Mouse (Mus musculus) adrenal gland, adult (tissue): ENCODE results near the gene Cabcoco1.

Experiments
- DNase-seq, 2 experiments: peaks; one replicate each; pipeline ENCODE4 v3.0.0; 2022 to 2023; ENCODE audit warnings: low spot score in 1 of 2; ENCODE audit not compliant: inconsistent age in 2 of 2

The Cabcoco1 gene

GRCm38 (mm10) chr10:68441931-68442662 lies 99.6 kb downstream of the Cabcoco1 start:
- DNase-seq = no peak

- DNase-seq = no peak
Observed at GRCm38 (mm10) chr10:68440515-68440914, 101.2 kb downstream of the Cabcoco1 start.

GRCm38 (mm10) chr10:68435754-68436153 lies 105.9 kb downstream of the Cabcoco1 start:
- no peak for DNase-seq

GRCm38 (mm10) chr10:68435001-68435560 lies 106.6 kb downstream of the Cabcoco1 start:
- DNase-seq = no peak

- DNase-seq = no peak
Observed at GRCm38 (mm10) chr10:68434045-68434639, 107.6 kb downstream of the Cabcoco1 start.

GRCm38 (mm10) chr10:68431346-68431745 lies 110.3 kb downstream of the Cabcoco1 start:
- no peak for DNase-seq

- DNase-seq = no peak
Observed at GRCm38 (mm10) chr10:68430929-68431328, 110.8 kb downstream of the Cabcoco1 start.

- no peak for DNase-seq
Observed at GRCm38 (mm10) chr10:68420393-68420920, 121.2 kb downstream of the Cabcoco1 start.

GRCm38 (mm10) chr10:68419893-68420292 lies 121.8 kb downstream of the Cabcoco1 start:
- DNase-seq = no peak

- DNase-seq = no peak
Observed at GRCm38 (mm10) chr10:68417074-68417790, 124.5 kb downstream of the Cabcoco1 start.

GRCm38 (mm10) chr10:68405936-68406335 lies 135.8 kb downstream of the Cabcoco1 start:
- DNase-seq = peak in 1 of 2 experiments; percentile 66

GRCm38 (mm10) chr10:68396786-68397185 lies 144.9 kb downstream of the Cabcoco1 start:
- no peak for DNase-seq

GRCm38 (mm10) chr10:68396083-68396482 lies 145.6 kb downstream of the Cabcoco1 start:
- DNase-seq = no peak

GRCm38 (mm10) chr10:68391640-68392039 lies 150.1 kb downstream of the Cabcoco1 start:
- peak in 1 of 2 experiments; percentile 31 for DNase-seq

- no peak for DNase-seq
Observed at GRCm38 (mm10) chr10:68388802-68389201, 152.9 kb downstream of the Cabcoco1 start.

GRCm38 (mm10) chr10:68388138-68388537 lies 153.6 kb downstream of the Cabcoco1 start:
- no peak for DNase-seq
